22 mouse cellular contexts compared by ENCODE assay signal in genomic region chr11:72519189-72519588, GRCm38 (mm10). TPM values are rescaled to one million over a fixed set of nuclear protein-coding genes. Genes with fewer than 3 reads are reported as not detected.
A peak's percentile ranks its signal among the peaks of the same experiment; 100 is the strongest.
DNase-seq lines count a peak whose midpoint lies in the region; ATAC-seq and TF ChIP-seq lines count a peak whose summit lies in the region.
"Had no signal": no experiment of that assay in that cellular context is flagged by ENCODE, and none has a peak within 500 bp of the region (broad histone marks: within the 10 kb centered on the region; RNA-seq: fewer than 3 reads in every experiment).

No protein-coding gene starts in this region.

- WGBS in heart, embryonic 12.5 days = 60% methylated on average over 4 of the region's 4 CpGs
- 84% methylated on average over 4 of the region's 4 CpGs for WGBS in midbrain, embryonic 11.5 days
- WGBS in midbrain, postnatal 0 days = 77% methylated on average over 4 of the region's 4 CpGs

- no peak for TF ChIP-seq CTCF in midbrain, postnatal 0 days (IDR thresholded peaks at IDR 0.05)

- no peak overlapping the region for H3K4me3 ChIP-seq in heart, embryonic 12.5 days
- no peak overlapping the region for H3K4me3 ChIP-seq in midbrain, embryonic 11.5 days (ENCODE audit: low read depth, low read length)
- H3K4me3 ChIP-seq in midbrain, postnatal 0 days (ENCODE audit: low read depth, low read length) = no peak overlapping the region
- H3K4me3 ChIP-seq: embryonic facial prominence, embryonic 10.5 days; forebrain, embryonic 12.5 days; hindbrain, embryonic 13.5 days; lung, embryonic 15.5 days; midbrain, embryonic 12.5 days had no signal

- DNase-seq in heart, adult 9 months (ENCODE audit: low spot score in 2 of 2) = peak; percentile 47 to 53
- peak; percentile 39 for DNase-seq in midbrain, embryonic 11.5 days (ENCODE audit: low spot score, missing footprints)
- DNase-seq in midbrain, postnatal 0 days (ENCODE audit: low spot score) = no peak
- DNase-seq in lung, postnatal 10 days = peak; percentile 60
- DNase-seq in cerebellum, postnatal 25 days = no peak
- DNase-seq in layer of hippocampus, adult 18-20 months (ENCODE audit: low spot score in 2 of 2) = no peak
- DNase-seq: cerebellum, adult 2 months; gastrocnemius, postnatal 14 days; kidney, postnatal 4 days; layer of hippocampus, postnatal 36 days; right cerebral cortex, postnatal 14 days; spleen, adult 18-20 months; thymus, postnatal 36 days had no signal

- no peak for ATAC-seq in heart, embryonic 12.5 days (ENCODE audit: insufficient number of reproducible peaks, low FRiP score)
- ATAC-seq in midbrain, embryonic 11.5 days (ENCODE audit: low FRiP score) = no peak
- ATAC-seq in midbrain, postnatal 0 days (ENCODE audit: low FRiP score) = no peak
- 0 out of 2 replicates have a peak, but pooled peaks have one; percentile 41 for ATAC-seq in monocyte, adult 5-6 weeks (replicated peaks; ENCODE audit: insufficient number of reproducible peaks, low FRiP score, low TSS enrichment, poor library complexity, severe bottlenecking)
- ATAC-seq: inflammation-experienced regulatory T-cells, adult 6 months had no signal

- H3K27ac ChIP-seq in heart, embryonic 12.5 days (ENCODE audit: poor library complexity, severe bottlenecking) = no peak overlapping the region
- no peak overlapping the region for H3K27ac ChIP-seq in midbrain, embryonic 11.5 days (ENCODE audit: low read depth, low read length)
- H3K27ac ChIP-seq in midbrain, postnatal 0 days (ENCODE audit: low read depth, low read length) = no peak overlapping the region
- H3K27ac ChIP-seq: embryonic facial prominence, embryonic 10.5 days; forebrain, embryonic 12.5 days; hindbrain, embryonic 13.5 days; lung, embryonic 15.5 days; midbrain, embryonic 12.5 days had no signal

- H3K4me2 ChIP-seq in heart, embryonic 12.5 days = no peak overlapping the region
- no peak overlapping the region for H3K4me2 ChIP-seq in midbrain, embryonic 11.5 days
- no peak overlapping the region for H3K4me2 ChIP-seq in midbrain, postnatal 0 days (ENCODE audit: low read depth, low read length, poor library complexity, severe bottlenecking)
- H3K4me2 ChIP-seq: forebrain, embryonic 12.5 days; hindbrain, embryonic 13.5 days; lung, embryonic 15.5 days; midbrain, embryonic 12.5 days had no signal

- H3K27me3 ChIP-seq in heart, embryonic 12.5 days (replicated peaks) = no peaks in the 10 kb centered on the region
- H3K27me3 ChIP-seq in midbrain, embryonic 11.5 days (ENCODE audit: control insufficient read depth, insufficient read depth, low read length) = no peaks in the 10 kb centered on the region
- H3K27me3 ChIP-seq in midbrain, postnatal 0 days (ENCODE audit: insufficient read depth, low read length) = no peaks in the 10 kb centered on the region
- H3K27me3 ChIP-seq: forebrain, embryonic 12.5 days; hindbrain, embryonic 13.5 days; lung, embryonic 15.5 days; midbrain, embryonic 12.5 days had no signal

- no peaks in the 10 kb centered on the region for H3K9me3 ChIP-seq in heart, embryonic 12.5 days (replicated peaks)
- no peaks in the 10 kb centered on the region for H3K9me3 ChIP-seq in midbrain, embryonic 11.5 days (ENCODE audit: control insufficient read depth, low read length)
- no peaks in the 10 kb centered on the region for H3K9me3 ChIP-seq in midbrain, postnatal 0 days (ENCODE audit: low read length)
- H3K9me3 ChIP-seq: embryonic facial prominence, embryonic 10.5 days; forebrain, embryonic 12.5 days; hindbrain, embryonic 13.5 days; lung, embryonic 15.5 days; midbrain, embryonic 12.5 days had no signal

- H3K9ac ChIP-seq in heart, embryonic 12.5 days = no peak overlapping the region
- no peak overlapping the region for H3K9ac ChIP-seq in midbrain, embryonic 11.5 days (ENCODE audit: low read length)
- no peak overlapping the region for H3K9ac ChIP-seq in midbrain, postnatal 0 days (replicated peaks; ENCODE audit: low read length, poor library complexity, severe bottlenecking)
- H3K9ac ChIP-seq: forebrain, embryonic 12.5 days; hindbrain, embryonic 13.5 days; lung, embryonic 15.5 days; midbrain, embryonic 12.5 days had no signal

- no peaks in the 10 kb centered on the region for H3K36me3 ChIP-seq in heart, embryonic 12.5 days
- H3K36me3 ChIP-seq in midbrain, embryonic 11.5 days (ENCODE audit: control insufficient read depth, insufficient read depth, low read length) = no peaks in the 10 kb centered on the region
- no peaks in the 10 kb centered on the region for H3K36me3 ChIP-seq in midbrain, postnatal 0 days (ENCODE audit: insufficient read depth, low read length)
- H3K36me3 ChIP-seq: embryonic facial prominence, embryonic 10.5 days; forebrain, embryonic 12.5 days; hindbrain, embryonic 13.5 days; lung, embryonic 15.5 days; midbrain, embryonic 12.5 days had no signal

- H3K4me1 ChIP-seq in heart, embryonic 12.5 days (replicated peaks) = peaks cover 4% of the 10 kb centered on the region; the same call in 1 of the 2 replicates
- H3K4me1 ChIP-seq in midbrain, embryonic 11.5 days (ENCODE audit: control insufficient read depth, insufficient read depth, low read length) = no peaks in the 10 kb centered on the region
- no peaks in the 10 kb centered on the region for H3K4me1 ChIP-seq in midbrain, postnatal 0 days (ENCODE audit: insufficient read depth, low read length)
- H3K4me1 ChIP-seq: embryonic facial prominence, embryonic 10.5 days; forebrain, embryonic 12.5 days; midbrain, embryonic 12.5 days had no signal

RNA-seq across cellular contexts. Expression of gene Spns2, which starts 29.5 kb away (rescaled TPM):
- 3.3 and 3.5 TPM in 2 replicates for polyA plus RNA-seq in heart, embryonic 12.5 days (2016; fragmentation: Nextera tagmentation; extraction: Ambion mirVana)
- polyA plus RNA-seq in midbrain, embryonic 11.5 days (2014; fragmentation: Nextera tagmentation; extraction: Ambion mirVana) = 4.0 and 4.7 TPM in 2 replicates
- 46.2 and 56.8 TPM in 2 replicates for total RNA-seq in midbrain, postnatal 0 days (2014; rRNA removed)
- polyA plus RNA-seq in midbrain, postnatal 0 days (2015; fragmentation: Nextera tagmentation; extraction: Ambion mirVana) = 7.7 TPM in 2 replicates
- total RNA-seq in monocyte, adult 5-6 weeks (2017) = 1.4 to 3.2 TPM (median 1.4 TPM) in 3 replicates
- total RNA-seq in layer of hippocampus, adult 18-20 months (2021) = 100 to 1,000 TPM in 1 of 2 experiments, 10 to 100 TPM in 1; 95.6 to 103 TPM
- polyA plus RNA-seq: inflammation-experienced regulatory T-cells, adult 6 months had no signal

RNA-seq across cellular contexts. Expression of gene Spns3, which starts 31.1 kb away (rescaled TPM):
- 0.10 and 0.19 TPM in 2 replicates for polyA plus RNA-seq in heart, embryonic 12.5 days (2016; fragmentation: Nextera tagmentation; extraction: Ambion mirVana)
- not detected in 2 replicates for polyA plus RNA-seq in midbrain, embryonic 11.5 days (2014; fragmentation: Nextera tagmentation; extraction: Ambion mirVana)
- 0.22 and 0.24 TPM in 2 replicates for total RNA-seq in midbrain, postnatal 0 days (2014; rRNA removed)
- polyA plus RNA-seq in midbrain, postnatal 0 days (2015; fragmentation: Nextera tagmentation; extraction: Ambion mirVana) = not detected in 2 replicates
- 0.75 to 3.8 TPM (median 1.3 TPM) in 3 replicates for total RNA-seq in monocyte, adult 5-6 weeks (2017)
- under 1 TPM; 0.25 to 0.27 TPM for total RNA-seq in layer of hippocampus, adult 18-20 months (2021)
- polyA plus RNA-seq: C2C12; forebrain, embryonic 12.5 days had no signal

Comparison
In these comparisons a context has a peak if more than half of its experiments do, and no peak if none do; other contexts are left out.
1. DNase-seq: peak in heart, adult 9 months (2 of 2), midbrain, embryonic 11.5 days (single experiment) and lung, postnatal 10 days (single experiment); none in midbrain, postnatal 0 days (single experiment), cerebellum, postnatal 25 days (0 of 2) and layer of hippocampus, adult 18-20 months (0 of 2).
2. RNA of gene Spns2, which starts 29.5 kb away (total RNA-seq): 95.6 to 103 TPM in layer of hippocampus, adult 18-20 months and 46.2 to 56.8 TPM in midbrain, postnatal 0 days; 1.4 to 3.2 TPM in monocyte, adult 5-6 weeks; every median in the first group is over 10 times any median in the second.